Mouse (Mus musculus): ENCODE measurements at regions not wholly inside any gene's neighbourhood (a gene's known extent, or its start where the extent isn't known, plus 50 kb on each side); places are given as distances from the start of the nearest gene placed in this dataset.

GRCm38 (mm10) chr12:97218445-97218844, 1040.8 kb downstream of the Galc start:
- no peak for ATAC-seq (ENCODE audit: poor library complexity, severe bottlenecking)

GRCm38 (mm10) chr12:97217608-97218007, 1041.7 kb downstream of the Galc start:
- ATAC-seq (ENCODE audit: poor library complexity, severe bottlenecking): no peak

DNA sequence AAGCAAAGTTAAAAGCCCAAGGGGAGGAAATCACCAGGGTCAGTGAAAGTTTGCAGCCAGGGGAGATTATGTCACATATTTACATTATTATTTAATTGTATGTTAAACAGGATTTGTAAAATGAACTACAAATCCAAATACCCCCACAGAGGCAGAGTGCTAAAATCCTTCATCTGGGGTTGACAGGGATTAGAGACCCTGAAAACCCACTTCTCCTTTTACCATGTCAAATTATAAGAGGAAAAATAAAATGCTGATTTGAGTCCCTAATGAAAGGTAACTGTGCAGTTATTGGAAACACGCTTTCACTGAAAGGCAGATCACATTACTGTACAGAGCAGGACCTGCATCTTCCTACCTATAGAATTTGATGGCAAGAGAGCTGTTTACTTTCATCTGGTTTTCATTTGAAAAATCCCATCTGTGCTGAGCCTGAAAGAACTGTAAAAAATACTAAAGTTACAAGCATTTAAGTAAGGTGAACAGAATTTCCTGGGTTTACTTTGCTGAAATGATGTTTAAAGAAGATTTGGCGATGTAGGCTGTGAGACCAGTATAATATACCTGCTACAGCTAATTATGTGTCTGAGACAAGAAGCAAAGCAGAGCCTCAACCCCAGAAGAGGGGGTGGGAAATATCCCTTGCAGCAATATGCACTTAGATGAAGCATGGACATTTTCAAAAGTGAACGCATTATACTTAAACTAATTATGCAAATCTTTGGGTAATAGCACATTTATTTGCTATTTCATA, 1055.4 kb downstream of the Galc start:
- no peak for ATAC-seq (ENCODE audit: poor library complexity, severe bottlenecking)

GRCm38 (mm10) chr12:97161853-97162252, 1097.4 kb downstream of the Galc start:
- ATAC-seq (ENCODE audit: poor library complexity, severe bottlenecking): no peak

DNA sequence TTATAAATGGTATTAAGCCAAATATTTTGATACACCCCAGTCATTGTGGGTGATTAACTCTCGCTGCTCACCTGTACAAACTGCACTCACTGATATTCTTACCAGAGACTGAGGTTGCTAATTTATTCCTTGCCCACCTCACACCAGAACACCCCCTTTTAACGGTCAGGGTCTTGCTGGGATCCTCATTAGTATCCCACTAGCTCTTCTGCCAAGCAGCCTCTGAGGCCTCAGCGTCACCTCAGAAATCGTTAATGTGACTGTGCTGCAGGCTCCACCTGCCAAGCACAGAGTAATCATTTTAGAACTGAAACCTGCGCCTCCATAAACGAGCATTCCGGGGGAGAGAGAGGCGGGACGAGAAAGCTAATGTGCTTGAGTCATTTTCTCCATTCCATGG, 1097.8 kb downstream of the Galc start:
- ATAC-seq (ENCODE audit: poor library complexity, severe bottlenecking): no peak

- ATAC-seq (ENCODE audit: poor library complexity, severe bottlenecking): 0 out of 2 replicates have a peak, but pooled peaks have one; percentile 27
Observed at GRCm38 (mm10) chr12:97158332-97158731, 1100.9 kb downstream of the Galc start.

DNA sequence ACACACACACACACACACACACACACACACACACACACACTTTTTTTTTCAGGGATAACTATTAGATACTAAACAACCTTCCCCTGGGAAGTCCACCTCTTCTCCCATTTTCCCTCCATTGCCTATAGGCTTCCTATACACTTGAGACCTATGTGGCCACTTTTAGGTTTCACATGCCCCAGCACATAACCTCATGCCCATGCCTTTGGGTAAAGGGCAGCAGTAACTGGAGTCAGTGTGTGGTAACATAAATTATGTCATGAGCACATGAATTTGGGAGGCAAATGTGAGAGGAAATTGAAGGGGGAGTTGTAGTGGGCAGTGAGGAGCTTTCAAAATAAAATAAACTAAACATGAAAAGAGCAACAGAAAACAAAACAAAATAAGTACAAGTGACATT, 1101.5 kb downstream of the Galc start:
- ATAC-seq (ENCODE audit: poor library complexity, severe bottlenecking): no peak

DNA sequence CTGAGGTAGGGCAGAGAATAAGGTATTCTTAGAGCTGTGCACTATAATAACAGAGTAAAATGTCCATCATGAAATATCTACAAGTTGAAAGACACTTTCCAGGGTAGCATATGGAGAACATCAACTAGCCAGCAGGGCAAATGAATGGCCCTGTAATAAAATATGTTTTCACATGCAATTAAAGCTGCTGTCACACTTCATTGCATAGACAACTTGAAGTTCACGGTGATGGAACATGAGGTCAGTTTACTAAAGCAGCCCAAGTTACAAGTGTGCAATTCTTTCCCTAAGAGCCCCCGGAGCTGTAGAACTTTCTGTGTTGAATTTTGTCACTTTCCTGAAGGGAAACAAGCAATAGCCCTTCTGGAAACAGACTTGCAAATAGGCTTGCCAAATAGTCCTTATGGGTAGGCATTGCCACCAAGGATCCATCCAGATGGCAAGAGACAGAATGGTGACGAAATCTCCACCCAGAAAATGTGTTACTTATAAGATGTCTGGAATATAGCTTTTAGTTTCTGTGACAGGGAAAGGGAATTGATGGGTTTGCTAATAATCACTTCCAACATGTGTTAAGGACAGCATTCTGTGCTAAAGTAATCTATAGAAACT, 1102.7 kb downstream of the Galc start:
- no peak for ATAC-seq (ENCODE audit: poor library complexity, severe bottlenecking)

GRCm38 (mm10) chr12:97142720-97143119, 1116.5 kb downstream of the Galc start:
- ATAC-seq (ENCODE audit: poor library complexity, severe bottlenecking): no peak

GRCm38 (mm10) chr12:97137924-97138323, 1121.3 kb downstream of the Galc start:
- no peak for ATAC-seq (ENCODE audit: poor library complexity, severe bottlenecking)

DNA sequence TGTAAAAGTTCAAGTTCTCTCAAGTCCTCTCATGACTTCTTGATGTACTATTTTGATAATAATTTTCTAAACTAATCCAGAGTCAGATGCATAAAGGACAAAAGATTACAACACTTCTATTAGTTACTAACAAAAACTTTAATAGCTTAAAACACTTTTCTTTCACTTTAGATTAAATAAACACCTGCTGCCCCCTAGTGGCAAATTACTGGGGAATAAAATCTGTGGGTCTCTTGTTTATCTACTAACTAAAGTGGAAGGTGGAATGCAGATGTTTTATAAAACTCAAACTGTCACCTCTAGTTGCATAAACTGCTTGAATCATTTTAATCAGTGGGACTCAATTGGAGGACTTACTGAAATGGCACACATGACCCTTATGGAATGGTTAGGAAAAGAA, 1129.0 kb downstream of the Galc start:
- no peak for ATAC-seq (ENCODE audit: poor library complexity, severe bottlenecking)

DNA sequence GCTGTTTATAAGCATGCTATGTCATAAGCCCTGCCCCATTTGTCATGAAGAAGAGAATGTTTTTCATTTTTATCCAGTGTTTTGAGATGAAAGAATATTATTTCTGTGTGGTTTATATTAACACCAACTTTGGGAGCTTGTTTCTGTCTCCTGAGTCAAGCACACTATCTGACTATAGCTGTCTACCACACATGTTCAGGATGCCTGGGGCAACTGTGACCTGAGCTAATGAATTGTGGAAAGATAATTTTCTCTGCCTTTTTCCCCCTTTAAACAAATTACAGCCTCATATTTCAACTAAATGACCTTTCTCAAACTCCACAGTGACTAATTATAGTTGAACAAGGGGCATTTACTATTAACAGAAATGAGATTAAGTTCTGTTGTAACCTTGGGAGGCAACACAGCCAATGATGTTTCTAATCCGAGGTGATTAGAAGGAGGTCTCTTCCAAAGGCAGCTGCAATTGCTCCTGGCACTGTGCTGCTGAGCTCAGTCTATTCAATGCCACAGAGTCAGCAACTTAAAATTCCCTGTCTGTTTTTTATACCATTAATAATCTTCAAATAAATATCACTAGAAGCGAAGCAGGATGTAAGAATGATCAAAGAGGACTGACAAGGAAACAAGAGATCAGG, 1168.6 kb downstream of the Galc start:
- ATAC-seq (ENCODE audit: poor library complexity, severe bottlenecking): no peak

DNA sequence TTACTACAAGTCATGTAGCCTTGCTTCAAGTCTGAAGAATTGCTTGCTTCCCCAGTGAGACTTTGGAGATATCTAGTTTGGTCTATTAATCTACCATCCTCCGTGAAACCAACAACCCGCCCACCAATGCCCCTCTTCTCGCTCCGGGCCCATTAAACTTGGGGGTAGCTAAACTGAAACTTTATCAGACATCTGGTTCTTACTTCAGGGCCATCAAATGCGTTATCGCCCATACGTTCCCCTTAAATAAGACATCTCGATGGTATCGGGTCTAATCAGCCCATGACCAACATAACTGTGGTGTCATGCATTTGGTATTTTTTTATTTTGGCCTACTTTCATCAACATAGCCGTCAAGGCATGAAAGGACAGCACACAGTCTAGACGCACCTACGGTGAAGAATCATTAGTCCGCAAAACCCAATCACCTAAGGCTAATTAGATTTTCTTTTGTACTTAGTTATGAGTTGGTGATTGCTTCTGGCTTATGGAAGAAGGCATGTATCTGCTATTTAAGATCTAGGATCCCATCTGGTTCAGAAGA, 1197.8 kb downstream of the Galc start:
- peak; percentile 100 for ATAC-seq (ENCODE audit: poor library complexity, severe bottlenecking)

- ATAC-seq (ENCODE audit: poor library complexity, severe bottlenecking): no peak
Observed at GRCm38 (mm10) chr12:97047674-97048073, 1211.6 kb downstream of the Galc start.
